Mouse (Mus musculus) erythroblast, embryonic 14.5 days (primary cell): ENCODE data around the gene Nek6.

Source experiments
- GATA1 ChIP-seq: IDR thresholded peaks from 2 replicates; pipeline ENCODE4 v1.6.1; 2012; ENCODE audit warnings: low read length, inconsistent platforms, mixed read lengths
- TAL1 ChIP-seq: IDR thresholded peaks from 3 replicates; pipeline ENCODE4 v1.6.1; 2012; ENCODE audit warnings: low read length, inconsistent platforms, mixed read lengths

DNA sequence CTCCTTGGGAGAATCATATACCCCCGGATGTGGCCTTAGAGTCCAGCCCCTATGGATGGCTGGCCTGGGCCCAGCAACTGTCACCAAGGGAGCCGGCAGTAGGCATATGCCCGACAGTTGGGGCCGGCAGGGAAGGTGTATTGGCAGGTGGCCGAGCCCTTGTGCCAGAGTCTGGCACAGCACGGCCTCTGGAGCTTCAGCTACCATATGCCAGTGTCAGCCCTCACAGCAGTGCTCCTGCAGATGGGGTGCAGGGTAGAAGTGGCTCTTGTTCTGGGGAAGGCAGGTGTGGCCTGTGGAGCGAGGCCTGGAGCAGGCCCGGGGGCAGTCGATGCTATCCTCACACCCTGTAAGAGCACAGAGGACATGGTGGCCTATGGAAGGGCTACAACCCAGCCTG, 28.2 kb downstream of the Nek6 start:
- TF ChIP-seq GATA1 (no peak), TAL1 (no peak)
